ENCODE assay signal across 9 mouse cellular contexts in genomic region chr8:64692651-64693201, GRCm38 (mm10). TPM values are rescaled to one million over a fixed set of nuclear protein-coding genes. Genes with fewer than 3 reads are reported as not detected.
DNase-seq lines count a peak whose midpoint lies in the region; ATAC-seq and TF ChIP-seq lines count a peak whose summit lies in the region.
"Had no signal": no experiment of that assay in that cellular context is flagged by ENCODE, and none has a peak within 500 bp of the region (broad histone marks: within the 10 kb centered on the region; RNA-seq: fewer than 3 reads in every experiment).

Cpe (minus strand) TSS chr8:64693054.

- H3K9ac ChIP-seq in forebrain, embryonic 13.5 days = peak within 1 kb of the TSS; percentile 93
- peak within 1 kb of the TSS; percentile 88 for H3K9ac ChIP-seq in heart, embryonic 15.5 days
- H3K9ac ChIP-seq in midbrain, postnatal 0 days (replicated peaks; ENCODE audit: low read length, poor library complexity, severe bottlenecking) = peak within 1 kb of the TSS; percentile 96
- peak within 1 kb of the TSS; percentile 64 for H3K9ac ChIP-seq in stomach, postnatal 0 days (ENCODE audit: low read length)

- peaks cover 36% of the 10 kb centered on the region for H3K4me1 ChIP-seq in forebrain, embryonic 13.5 days
- H3K4me1 ChIP-seq in heart, embryonic 15.5 days (replicated peaks) = peaks cover 21% of the 10 kb centered on the region
- 0 out of 2 replicates have a peak, but pooled peaks cover 9% of the 10 kb centered on the region for H3K4me1 ChIP-seq in midbrain, postnatal 0 days (ENCODE audit: insufficient read depth, low read length)
- H3K4me1 ChIP-seq in stomach, postnatal 0 days (replicated peaks; ENCODE audit: control insufficient read depth, insufficient read depth) = no peaks in the 10 kb centered on the region

- H3K36me3 ChIP-seq in forebrain, embryonic 13.5 days (ENCODE audit: poor library complexity, severe bottlenecking) = no peaks in the 10 kb centered on the region
- H3K36me3 ChIP-seq in heart, embryonic 15.5 days = no peaks in the 10 kb centered on the region
- H3K36me3 ChIP-seq in midbrain, postnatal 0 days (ENCODE audit: insufficient read depth, low read length) = no peaks in the 10 kb centered on the region
- no peaks in the 10 kb centered on the region for H3K36me3 ChIP-seq in stomach, postnatal 0 days (ENCODE audit: control insufficient read depth, insufficient read depth, low read length)

- peak within 1 kb of the TSS; percentile 81 for H3K4me3 ChIP-seq in forebrain, embryonic 13.5 days
- peak within 1 kb of the TSS; percentile 88 for H3K4me3 ChIP-seq in heart, embryonic 15.5 days
- peak within 1 kb of the TSS; percentile 81 for H3K4me3 ChIP-seq in midbrain, postnatal 0 days (ENCODE audit: low read depth, low read length)
- H3K4me3 ChIP-seq in stomach, postnatal 0 days (ENCODE audit: low read depth, low read length) = peak within 1 kb of the TSS; percentile 59

- no peaks in the 10 kb centered on the region for H3K9me3 ChIP-seq in forebrain, embryonic 13.5 days (replicated peaks)
- no peaks in the 10 kb centered on the region for H3K9me3 ChIP-seq in heart, embryonic 15.5 days (replicated peaks)
- H3K9me3 ChIP-seq in midbrain, postnatal 0 days (ENCODE audit: low read length) = no peaks in the 10 kb centered on the region
- H3K9me3 ChIP-seq in stomach, postnatal 0 days (ENCODE audit: control insufficient read depth, low read length) = no peaks in the 10 kb centered on the region

- TF ChIP-seq CTCF in midbrain, postnatal 0 days (IDR thresholded peaks at IDR 0.05) = peak; percentile 83
- TF ChIP-seq CTCF in stomach, postnatal 0 days (IDR thresholded peaks at IDR 0.05; ENCODE audit: low read depth) = peak; percentile 78

- ATAC-seq in forebrain, embryonic 13.5 days = peak; percentile 99
- ATAC-seq in heart, embryonic 15.5 days (replicated peaks; ENCODE audit: insufficient number of reproducible peaks, insufficient read depth, low FRiP score, low read depth) = peak; percentile 98
- peak; percentile 96 for ATAC-seq in midbrain, postnatal 0 days (ENCODE audit: low FRiP score)
- peak; percentile 99 for ATAC-seq in stomach, postnatal 0 days (ENCODE audit: low FRiP score, low TSS enrichment)

- peak; percentile 61 for DNase-seq in CD4-positive, CD25-positive, alpha-beta regulatory T cell, adult 2 months (ENCODE audit: low read depth, low spot score)
- DNase-seq in c-Kit-positive CD71-positive TER-119-positive erythroid progenitor cells, embryonic 14.5 days (ENCODE audit: low spot score) = peak; percentile 1
- peak; percentile 85 for DNase-seq in kidney, postnatal 10 days
- DNase-seq in liver = peak; percentile 64
- peak; percentile 91 for DNase-seq in midbrain, postnatal 0 days (ENCODE audit: low spot score)
- DNase-seq in stomach, postnatal 0 days (ENCODE audit: low spot score) = peak; percentile 83

- peak within 1 kb of the TSS; percentile 72 for H3K4me2 ChIP-seq in forebrain, embryonic 13.5 days
- peak within 1 kb of the TSS; percentile 88 for H3K4me2 ChIP-seq in heart, embryonic 15.5 days
- H3K4me2 ChIP-seq in midbrain, postnatal 0 days (ENCODE audit: low read depth, low read length, poor library complexity, severe bottlenecking) = peak within 1 kb of the TSS; percentile 60
- H3K4me2 ChIP-seq in stomach, postnatal 0 days (replicated peaks; ENCODE audit: low read depth) = peak within 1 kb of the TSS; percentile 91

- H3K27ac ChIP-seq in forebrain, embryonic 13.5 days = peak within 1 kb of the TSS; percentile 98
- peak within 1 kb of the TSS; percentile 94 for H3K27ac ChIP-seq in heart, embryonic 15.5 days
- H3K27ac ChIP-seq in midbrain, postnatal 0 days (ENCODE audit: low read depth, low read length) = peak within 1 kb of the TSS; percentile 100
- peak within 1 kb of the TSS; percentile 69; the same call in 1 of the 2 replicates for H3K27ac ChIP-seq in stomach, postnatal 0 days (replicated peaks)

- TF ChIP-seq EP300 in stomach, postnatal 0 days (optimal IDR thresholded peaks at IDR 0.05) = no peak

- no peaks in the 10 kb centered on the region for H3K27me3 ChIP-seq in forebrain, embryonic 13.5 days
- H3K27me3 ChIP-seq in heart, embryonic 15.5 days = peaks cover 9% of the 10 kb centered on the region; the same call in 1 of the 2 replicates
- no peaks in the 10 kb centered on the region for H3K27me3 ChIP-seq in midbrain, postnatal 0 days (ENCODE audit: insufficient read depth, low read length)
- no peaks in the 10 kb centered on the region for H3K27me3 ChIP-seq in stomach, postnatal 0 days (ENCODE audit: control insufficient read depth, insufficient read depth, low read length)

- WGBS in forebrain, embryonic 13.5 days = under 1% methylated on average over 54 of the region's 54 CpGs
- 0% methylated on average over 54 of the region's 54 CpGs for WGBS in heart, embryonic 15.5 days
- WGBS in midbrain, postnatal 0 days = 1% methylated on average over 50 of the region's 54 CpGs
- WGBS in stomach, postnatal 0 days = under 1% methylated on average over 53 of the region's 54 CpGs

RNA-seq across cellular contexts. Expression of gene Cpe, which starts in this region (rescaled TPM):
- 389 and 392 TPM in 2 replicates for polyA plus RNA-seq in forebrain, embryonic 13.5 days (2015; fragmentation: Nextera tagmentation; extraction: Ambion mirVana)
- polyA plus RNA-seq in heart, embryonic 15.5 days (2015; fragmentation: Nextera tagmentation; extraction: Ambion mirVana) = 258 and 276 TPM in 2 replicates
- 974 and 976 TPM in 2 replicates for total RNA-seq in midbrain, postnatal 0 days (2014; rRNA removed)
- polyA plus RNA-seq in midbrain, postnatal 0 days (2015; fragmentation: Nextera tagmentation; extraction: Ambion mirVana) = 1,518 and 1,519 TPM in 2 replicates
- 133 and 175 TPM in 2 replicates for polyA plus RNA-seq in stomach, postnatal 0 days (2015; fragmentation: Nextera tagmentation; extraction: Ambion mirVana)
- total RNA-seq: MEL had no signal

Comparison
In these comparisons a context has a peak if more than half of its experiments do, and no peak if none do; other contexts are left out.
1. Peak in every context shown above with its lines: DNase-seq, ATAC-seq, H3K4me3 ChIP-seq and H3K27ac ChIP-seq.
2. DNase-seq: peak in every context shown above with its lines; median percentile 91 in midbrain, postnatal 0 days; 85 in kidney, postnatal 10 days; 83 in stomach, postnatal 0 days; 64 in liver; 61 in CD4-positive, CD25-positive, alpha-beta regulatory T cell, adult 2 months; 1 in c-Kit-positive CD71-positive TER-119-positive erythroid progenitor cells, embryonic 14.5 days.